Mouse (Mus musculus): ENCODE measurements around the gene Pfpl. TPM values are rescaled to one million over a fixed set of nuclear protein-coding genes. Genes with fewer than 3 reads are reported as not detected.

Pfpl gene
- not detected in 2 replicates for polyA plus RNA-seq (2016; fragmentation: Nextera tagmentation; extraction: Ambion mirVana)

GRCm38 (mm10) chr19:12427605-12428004 lies at the start of gene Pfpl:
Pfpl (plus strand) TSS chr19:12427905.
- WGBS (ENCODE audit: insufficient replicate concordance): 83% methylated on average over 6 of the region's 6 CpGs
- Histone ChIP-seq H3K27me3 (replicated peaks) (no peaks in the 10 kb centered on the region), H3K4me3 (no peak within 1 kb of the TSS), H3K4me2 (no peak within 1 kb of the TSS), H3K36me3 (no peaks in the 10 kb centered on the region), H3K27ac (no peak within 1 kb of the TSS), H3K9ac (no peak within 1 kb of the TSS), H3K4me1 (no peaks in the 10 kb centered on the region), H3K9me3 (replicated peaks) (no peaks in the 10 kb centered on the region)
- ATAC-seq: no peak

DNA sequence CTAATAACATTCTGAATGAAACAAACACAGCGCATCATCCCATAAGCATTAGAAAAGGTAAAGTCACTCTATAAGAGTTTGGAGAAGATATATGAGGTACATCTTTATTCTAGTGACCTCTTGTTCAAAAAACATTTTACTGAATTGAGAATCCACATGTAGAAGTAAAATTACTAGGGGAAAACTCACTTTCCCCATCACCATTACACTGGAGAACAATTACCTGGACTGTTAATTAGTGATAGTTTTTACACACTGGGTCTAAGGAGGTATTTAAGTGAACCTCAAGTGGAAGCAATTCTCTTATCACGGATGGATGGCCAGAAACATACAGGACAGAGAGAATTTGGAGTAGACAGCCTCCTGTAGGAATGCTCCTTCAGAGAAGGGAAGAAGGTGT lies 40.7 kb upstream of the Pfpl start, which contains the start of gene Olfr1440:
Gene Olfr1440, plus strand, starts transcription at position 301 of the 400 bp plus-strand sequence.
- H3K4me3 ChIP-seq: no peak within 1 kb of the TSS
- no peak within 1 kb of the TSS for H3K9ac ChIP-seq
- no peaks in the 10 kb centered on the region for H3K4me1 ChIP-seq
- no peaks in the 10 kb centered on the region for H3K36me3 ChIP-seq
- no peak within 1 kb of the TSS for H3K27ac ChIP-seq
- no peak within 1 kb of the TSS for H3K4me2 ChIP-seq
- H3K27me3 ChIP-seq (replicated peaks): no peaks in the 10 kb centered on the region
- no peaks in the 10 kb centered on the region for H3K9me3 ChIP-seq (replicated peaks)
- ATAC-seq: no peak
- 69% methylated on average over 2 of the region's 2 CpGs for WGBS (ENCODE audit: insufficient replicate concordance)

- Histone ChIP-seq H3K36me3 (no peaks in the 10 kb centered on the region), H3K4me1 (no peaks in the 10 kb centered on the region), H3K9me3 (replicated peaks) (no peaks in the 10 kb centered on the region), H3K27ac (no peak overlapping the region), H3K27me3 (replicated peaks) (no peaks in the 10 kb centered on the region), H3K4me2 (no peak overlapping the region), H3K9ac (no peak overlapping the region), H3K4me3 (no peak overlapping the region)
- no peak for ATAC-seq
Measured at GRCm38 (mm10) chr19:12413737-12414136, 14.0 kb upstream of the Pfpl start.

DNA sequence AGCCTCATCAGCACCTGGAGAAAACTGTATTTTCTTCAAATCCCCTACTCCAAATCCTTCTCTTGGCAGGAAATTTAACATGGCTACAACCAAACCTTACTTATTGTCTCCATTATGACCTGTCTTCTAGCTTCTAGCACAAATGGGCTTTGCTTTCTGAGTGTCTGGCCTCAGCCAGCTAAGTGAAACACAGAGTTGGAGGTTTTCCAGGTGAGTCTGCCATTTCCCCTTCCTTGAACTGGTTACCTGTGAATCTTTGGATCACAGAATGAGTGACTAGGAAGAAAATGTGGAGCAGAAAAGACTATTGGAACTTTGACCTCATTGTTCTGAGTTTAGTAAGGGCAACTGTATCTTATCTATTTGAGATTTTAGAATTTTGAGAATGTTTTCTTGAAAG lies 10.3 kb upstream of the Pfpl start, which contains the start of gene Olfr1441:
Gene Olfr1441, plus strand, starts transcription at position 73 of the 400 bp plus-strand sequence.
- no peak within 1 kb of the TSS for H3K27ac ChIP-seq
- ATAC-seq: no peak
- no peaks in the 10 kb centered on the region for H3K4me1 ChIP-seq
- no peak within 1 kb of the TSS for H3K9ac ChIP-seq
- H3K36me3 ChIP-seq: no peaks in the 10 kb centered on the region
- H3K4me2 ChIP-seq: no peak within 1 kb of the TSS
- no peaks in the 10 kb centered on the region for H3K9me3 ChIP-seq (replicated peaks)
- no peaks in the 10 kb centered on the region for H3K27me3 ChIP-seq (replicated peaks)
- no peak within 1 kb of the TSS for H3K4me3 ChIP-seq

GRCm38 (mm10) chr19:12418312-12418711 lies 9.4 kb upstream of the Pfpl start:
- Histone ChIP-seq H3K27ac (no peak overlapping the region), H3K27me3 (replicated peaks) (no peaks in the 10 kb centered on the region), H3K4me3 (no peak overlapping the region), H3K4me2 (no peak overlapping the region), H3K9me3 (replicated peaks) (no peaks in the 10 kb centered on the region), H3K36me3 (no peaks in the 10 kb centered on the region), H3K4me1 (no peaks in the 10 kb centered on the region), H3K9ac (no peak overlapping the region)
- WGBS (ENCODE audit: insufficient replicate concordance): 52% methylated on average over 3 of the region's 3 CpGs
- no peak for ATAC-seq

DNA sequence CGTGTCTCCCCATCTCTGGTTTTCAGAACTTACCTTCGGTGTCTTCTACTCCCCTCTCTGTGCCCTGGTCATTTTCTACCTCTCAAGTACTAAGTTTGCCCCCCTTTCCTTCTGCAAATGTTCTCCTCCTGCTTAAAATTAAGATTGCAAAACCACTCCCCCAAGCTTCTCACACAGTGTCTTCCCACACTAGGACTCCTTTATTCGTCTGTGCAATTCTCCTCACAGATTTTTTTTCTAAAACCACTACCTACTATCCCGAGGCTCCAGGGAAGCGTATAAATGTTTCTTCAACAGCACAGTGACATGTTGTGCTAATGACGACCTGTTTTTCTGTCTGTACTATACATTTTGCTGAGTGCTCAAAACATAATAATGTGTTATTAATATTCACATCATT lies 7.2 kb upstream of the Pfpl start:
- Histone ChIP-seq H3K4me3 (no peak overlapping the region), H3K9me3 (replicated peaks) (no peaks in the 10 kb centered on the region), H3K4me1 (no peaks in the 10 kb centered on the region), H3K27ac (no peak overlapping the region), H3K27me3 (replicated peaks) (no peaks in the 10 kb centered on the region), H3K36me3 (no peaks in the 10 kb centered on the region), H3K9ac (no peak overlapping the region), H3K4me2 (no peak overlapping the region)
- WGBS (ENCODE audit: insufficient replicate concordance): 60% methylated on average over 6 of the region's 6 CpGs
- ATAC-seq: no peak

DNA sequence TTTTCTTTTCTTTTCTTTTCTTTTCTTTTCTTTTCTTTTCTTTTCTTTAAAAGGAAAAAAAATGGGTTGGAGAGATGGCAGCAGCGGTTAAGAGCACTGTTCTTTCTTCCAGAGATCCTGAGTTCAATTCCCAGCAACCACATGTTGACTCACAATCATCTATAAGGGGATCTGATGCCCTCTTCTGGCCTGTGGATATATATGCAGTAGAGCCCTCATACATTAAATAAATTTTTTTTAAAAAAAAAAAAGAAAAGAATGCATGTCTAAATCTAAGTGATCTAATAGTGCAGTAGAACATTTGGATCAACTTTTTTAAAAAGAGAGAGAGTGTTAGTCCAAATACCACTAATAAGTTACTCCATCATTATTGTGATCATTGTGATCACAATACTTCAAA lies 6.0 kb upstream of the Pfpl start:
- Histone ChIP-seq H3K9me3 (replicated peaks) (no peaks in the 10 kb centered on the region), H3K4me3 (no peak overlapping the region), H3K36me3 (no peaks in the 10 kb centered on the region), H3K4me2 (no peak overlapping the region), H3K27me3 (replicated peaks) (no peaks in the 10 kb centered on the region), H3K27ac (no peak overlapping the region), H3K4me1 (no peaks in the 10 kb centered on the region), H3K9ac (no peak overlapping the region)
- 58% methylated on average over 1 of the region's 1 CpGs for WGBS (ENCODE audit: insufficient replicate concordance)
- ATAC-seq: no peak

- H3K4me3 ChIP-seq: no peak overlapping the region
- H3K4me2 ChIP-seq: no peak overlapping the region
- no peak for ATAC-seq
- H3K36me3 ChIP-seq: no peaks in the 10 kb centered on the region
- H3K4me1 ChIP-seq: no peaks in the 10 kb centered on the region
- no peak overlapping the region for H3K9ac ChIP-seq
- 69% methylated on average over 5 of the region's 5 CpGs for WGBS (ENCODE audit: insufficient replicate concordance)
- H3K27ac ChIP-seq: no peak overlapping the region
- no peaks in the 10 kb centered on the region for H3K27me3 ChIP-seq (replicated peaks)
- no peaks in the 10 kb centered on the region for H3K9me3 ChIP-seq (replicated peaks)
Measured at GRCm38 (mm10) chr19:12427101-12427500, 604 bp upstream of the Pfpl start.

DNA sequence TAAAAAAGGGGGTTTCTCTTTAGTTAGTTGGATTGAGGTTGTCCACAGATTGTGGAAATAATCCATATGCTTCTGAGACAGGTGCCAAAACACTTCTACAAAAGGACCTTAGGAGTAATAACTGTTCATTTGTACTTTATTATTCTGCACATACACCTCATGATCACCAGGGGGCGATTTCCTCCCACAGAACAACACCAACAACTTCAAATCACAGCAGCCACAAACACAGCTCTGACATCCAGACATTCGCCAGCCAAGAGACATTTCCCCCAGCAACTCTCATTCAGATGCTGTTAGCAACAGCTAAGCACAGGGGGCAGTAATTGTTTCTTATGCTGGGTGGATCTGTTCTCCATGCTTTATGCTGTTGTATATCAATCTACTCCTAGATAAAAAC lies 5.3 kb downstream of the Pfpl start:
- no peak overlapping the region for H3K27ac ChIP-seq
- no peaks in the 10 kb centered on the region for H3K27me3 ChIP-seq (replicated peaks)
- H3K36me3 ChIP-seq: no peaks in the 10 kb centered on the region
- no peak overlapping the region for H3K4me2 ChIP-seq
- 0% methylated on average over 2 of the region's 2 CpGs for WGBS (ENCODE audit: insufficient replicate concordance)
- no peak overlapping the region for H3K4me3 ChIP-seq
- ATAC-seq: no peak
- no peaks in the 10 kb centered on the region for H3K9me3 ChIP-seq (replicated peaks)
- H3K4me1 ChIP-seq: no peaks in the 10 kb centered on the region
- H3K9ac ChIP-seq: no peak overlapping the region

- WGBS (ENCODE audit: insufficient replicate concordance): 54% methylated on average over 4 of the region's 4 CpGs
- ATAC-seq: no peak
- no peaks in the 10 kb centered on the region for H3K36me3 ChIP-seq
Measured at GRCm38 (mm10) chr19:12435011-12435416, 7.3 kb downstream of the Pfpl start.

GRCm38 (mm10) chr19:12435750-12436524 lies 8.2 kb downstream of the Pfpl start:
- Histone ChIP-seq H3K36me3 (no peaks in the 10 kb centered on the region), H3K4me3 (no peak overlapping the region), H3K9ac (no peak overlapping the region), H3K4me1 (no peaks in the 10 kb centered on the region), H3K9me3 (replicated peaks) (no peaks in the 10 kb centered on the region), H3K4me2 (no peak overlapping the region), H3K27me3 (replicated peaks) (no peaks in the 10 kb centered on the region), H3K27ac (no peak overlapping the region)
- 43% methylated on average over 4 of the region's 4 CpGs for WGBS (ENCODE audit: insufficient replicate concordance)
- ATAC-seq: no peak

More at GRCm38 (mm10) chr19:12435011-12435416, 7.3 kb downstream of the Pfpl start:
- H3K4me3 ChIP-seq: no peak overlapping the region
- H3K4me2 ChIP-seq: no peak overlapping the region
- no peaks in the 10 kb centered on the region for H3K27me3 ChIP-seq (replicated peaks)
- no peaks in the 10 kb centered on the region for H3K4me1 ChIP-seq
- no peak overlapping the region for H3K9ac ChIP-seq
- H3K27ac ChIP-seq: no peak overlapping the region
- no peaks in the 10 kb centered on the region for H3K9me3 ChIP-seq (replicated peaks)

DNA sequence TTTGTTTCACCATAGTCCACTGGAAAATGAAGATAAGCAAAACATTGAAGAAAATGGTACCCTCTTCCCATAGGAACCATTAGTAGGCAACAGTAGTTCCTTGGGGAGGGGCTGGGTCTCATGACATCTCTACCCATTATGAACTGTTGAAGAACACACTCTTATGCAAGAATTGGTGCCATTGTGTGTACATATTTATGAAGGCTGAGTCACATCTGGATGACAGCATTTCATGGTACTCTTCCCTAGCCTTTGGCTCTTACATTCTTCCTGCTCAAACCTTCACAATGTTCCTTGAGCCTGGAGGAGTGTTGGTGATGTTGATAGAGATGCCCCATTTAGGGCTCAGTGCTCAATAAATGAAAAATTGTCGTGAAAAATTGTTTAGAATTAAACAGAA lies 11.9 kb downstream of the Pfpl start:
- ATAC-seq: no peak
- no peaks in the 10 kb centered on the region for H3K27me3 ChIP-seq (replicated peaks)
- H3K36me3 ChIP-seq: no peaks in the 10 kb centered on the region
- no peaks in the 10 kb centered on the region for H3K4me1 ChIP-seq
- no peaks in the 10 kb centered on the region for H3K9me3 ChIP-seq (replicated peaks)
- no peak overlapping the region for H3K9ac ChIP-seq
- H3K4me2 ChIP-seq: no peak overlapping the region
- WGBS (ENCODE audit: insufficient replicate concordance): 44% methylated on average over 1 of the region's 1 CpGs
- no peak overlapping the region for H3K27ac ChIP-seq
- no peak overlapping the region for H3K4me3 ChIP-seq
